Mouse (Mus musculus) CD4-positive, CD25-positive, alpha-beta regulatory T cell, adult 4 months (primary cell): ENCODE results near the gene Cnot2. TPM values are rescaled to one million over a fixed set of nuclear protein-coding genes. Genes with fewer than 3 reads are reported as not detected.

Experiments used
- ATAC-seq: one replicate; pipeline ENCODE4 v1.8.0; 2017
- polyA plus RNA-seq, 2 experiments: library from polyadenylated mRNA; unstranded; fragments of 100-300 nt; shearing (Covaris generic); gene quantifications; one replicate each; pipeline ENCODE4 v1.2.1; 2017

Gene Cnot2
- polyA plus RNA-seq, 2 experiments from 2014 or later = 98.0 to 104 TPM

- peak; percentile 34 for ATAC-seq
These were observed 107.4 kb downstream of the Cnot2 start, which contains the start of gene Kcnmb4 for GRCm38 (mm10) chr10:116473759-116474549. Kcnmb4 (minus strand) TSS chr10:116473878.

- ATAC-seq = peak; percentile 84
These were observed 108.1 kb downstream of the Cnot2 start for GRCm38 (mm10) chr10:116473071-116473758.

- no peak for ATAC-seq
These were observed 108.7 kb downstream of the Cnot2 start for GRCm38 (mm10) chr10:116472579-116472978.

- ATAC-seq = no peak
These were observed 110.9 kb downstream of the Cnot2 start for GRCm38 (mm10) chr10:116470306-116470925.

GRCm38 (mm10) chr10:116468094-116468493 lies 113.2 kb downstream of the Cnot2 start:
- no peak for ATAC-seq

- ATAC-seq = peak; percentile 47
These were observed 117.5 kb downstream of the Cnot2 start for GRCm38 (mm10) chr10:116463753-116464345.

GRCm38 (mm10) chr10:116461443-116461842 lies 119.9 kb downstream of the Cnot2 start:
- no peak for ATAC-seq

GRCm38 (mm10) chr10:116458786-116459185 lies 122.5 kb downstream of the Cnot2 start:
- no peak for ATAC-seq

- ATAC-seq = no peak
These were observed 128.5 kb downstream of the Cnot2 start for GRCm38 (mm10) chr10:116452771-116453170.

GRCm38 (mm10) chr10:116450621-116451020 lies 130.7 kb downstream of the Cnot2 start:
- no peak for ATAC-seq

- no peak for ATAC-seq
These were observed 133.1 kb downstream of the Cnot2 start for GRCm38 (mm10) chr10:116448166-116448565.

GRCm38 (mm10) chr10:116447176-116447575 lies 134.1 kb downstream of the Cnot2 start:
- no peak for ATAC-seq

GRCm38 (mm10) chr10:116446040-116446439 lies 135.3 kb downstream of the Cnot2 start:
- no peak for ATAC-seq

GRCm38 (mm10) chr10:116444826-116445225 lies 136.5 kb downstream of the Cnot2 start:
- ATAC-seq = no peak

GRCm38 (mm10) chr10:116444371-116444770 lies 136.9 kb downstream of the Cnot2 start:
- ATAC-seq = no peak

GRCm38 (mm10) chr10:116440946-116441345 lies 140.4 kb downstream of the Cnot2 start:
- ATAC-seq = no peak

GRCm38 (mm10) chr10:116440088-116440487 lies 141.2 kb downstream of the Cnot2 start:
- ATAC-seq = no peak

- ATAC-seq = no peak
These were observed 145.9 kb downstream of the Cnot2 start for GRCm38 (mm10) chr10:116435455-116435854.

Other genes with a start within 250 kb of the Cnot2 start
- 1 to 10 TPM; 1.5 to 2.2 TPM for gene Kcnmb4, start 107.6 kb downstream of the Cnot2 start, polyA plus RNA-seq